Mouse (Mus musculus) MEL (cell line): ENCODE data around the gene Pigx. TPM values are rescaled to one million over a fixed set of nuclear protein-coding genes. Genes with fewer than 3 reads are reported as not detected.

Experiments used
- DNase-seq: peaks from one replicate; pipeline ENCODE4 v3.0.0; 2011; ENCODE audit warnings: low read depth, low spot score
- H3K27ac ChIP-seq: 2 replicates; pipeline ENCODE4 v1.5.1; 2012; ENCODE audit warnings: low read depth, mild to moderate bottlenecking, control low read depth, low read length, moderate library complexity; ENCODE audit not compliant: control insufficient read depth
- H3K27me3 ChIP-seq, 2 experiments: fragments of 150-350 bp in 1 of 2; sonication (generic) in 1 of 2; 2 replicates each; pipeline ENCODE4 v1.6.1; 2012; ENCODE audit warnings: low read length in 2 of 2, mild to moderate bottlenecking in 2 of 2, improper control_type of control experiment in 1 of 2, moderate library complexity in 1 of 2; ENCODE audit not compliant: insufficient read depth in 2 of 2, control insufficient read depth in 1 of 2
- H3K36me3 ChIP-seq, 2 experiments: 2 replicates each; pipeline ENCODE4 v1.6.1; 2012 to 2014; ENCODE audit warnings: low read length in 2 of 2, improper control_type of control experiment in 1 of 2, inconsistent platforms in 1 of 2, mild to moderate bottlenecking in 1 of 2; ENCODE audit not compliant: insufficient read depth in 2 of 2, control insufficient read depth in 1 of 2
- H3K4me1 ChIP-seq, 2 experiments: fragments of 150-350 bp in 1 of 2; sonication (generic) in 1 of 2; 2 replicates each; pipeline ENCODE4 v1.6.1; 2012; ENCODE audit warnings: low read length in 2 of 2, improper control_type of control experiment in 1 of 2, mild to moderate bottlenecking in 1 of 2; ENCODE audit not compliant: insufficient read depth in 2 of 2, control insufficient read depth in 1 of 2
- H3K4me3 ChIP-seq, 2 experiments: fragments of 150-350 bp in 1 of 2; sonication (generic) in 1 of 2; 2 replicates each; pipeline ENCODE4 v1.5.1; 2012; ENCODE audit warnings: low read depth in 2 of 2, low read length in 2 of 2, mild to moderate bottlenecking in 2 of 2, moderate library complexity in 2 of 2, control low read depth in 1 of 2, improper control_type of control experiment in 1 of 2; ENCODE audit not compliant: control insufficient read depth in 1 of 2, insufficient read depth in 1 of 2
- H3K79me2 ChIP-seq: 2 replicates; pipeline ENCODE4 v1.6.1; 2012; ENCODE audit warnings: mild to moderate bottlenecking, low read length, moderate library complexity; ENCODE audit not compliant: control insufficient read depth, poor library complexity, insufficient read depth
- H3K9ac ChIP-seq: 2 replicates; pipeline ENCODE4 v1.6.1; 2012; ENCODE audit warnings: low read depth, mild to moderate bottlenecking, control low read depth, low read length, moderate library complexity; ENCODE audit not compliant: control insufficient read depth, poor library complexity, severe bottlenecking
- H3K9me3 ChIP-seq: fragments of 150-350 bp; sonication (generic); replicated peaks from 2 replicates; pipeline ENCODE4 v1.6.1; 2012; ENCODE audit warnings: mild to moderate bottlenecking, low read length, improper control_type of control experiment, moderate library complexity; ENCODE audit not compliant: insufficient read depth
- BHLHE40 ChIP-seq: IDR thresholded peaks from 2 replicates; pipeline ENCODE4 v1.6.1; 2012; ENCODE audit warnings: low read depth, mild to moderate bottlenecking, inconsistent platforms, low read length, improper control_type of control experiment, borderline replicate concordance
- CHD2 ChIP-seq: IDR thresholded peaks from 2 replicates; pipeline ENCODE4 v1.6.1; 2011; ENCODE audit warnings: low read length, improper control_type of control experiment
- E2F4 ChIP-seq: IDR thresholded peaks from 2 replicates; pipeline ENCODE4 v1.6.1; 2011; ENCODE audit warnings: low read depth, low read length, improper control_type of control experiment, borderline replicate concordance
- ELF1 ChIP-seq: IDR thresholded peaks from 2 replicates; pipeline ENCODE4 v1.6.1; 2014; ENCODE audit warnings: low read depth, mild to moderate bottlenecking, inconsistent platforms, low read length, improper control_type of control experiment, moderate library complexity
- EP300 ChIP-seq, 2 experiments: IDR thresholded peaks; 2 replicates each; pipeline ENCODE4 v1.6.1; 2011; ENCODE audit warnings: improper control_type of control experiment in 2 of 2, low read length in 2 of 2, low read depth in 1 of 2, mild to moderate bottlenecking in 1 of 2
- ETS1 ChIP-seq: IDR thresholded peaks from 2 replicates; pipeline ENCODE4 v1.6.1; 2012; ENCODE audit warnings: low read depth, mild to moderate bottlenecking, inconsistent platforms, low read length, improper control_type of control experiment, moderate library complexity
- JUND ChIP-seq: IDR thresholded peaks from 2 replicates; pipeline ENCODE4 v1.6.1; 2011; ENCODE audit warnings: low read depth, mild to moderate bottlenecking, improper control_type of control experiment, low read length
- KAT2A ChIP-seq: conservative IDR thresholded peaks from 2 replicates; pipeline ENCODE4 v1.6.1; 2012; ENCODE audit warnings: low read depth, low read length, improper control_type of control experiment, inconsistent platforms
- MAFK ChIP-seq: IDR thresholded peaks from 2 replicates; pipeline ENCODE4 v1.6.1; 2011; ENCODE audit warnings: low read depth, mild to moderate bottlenecking, low read length, improper control_type of control experiment, borderline replicate concordance
- MAX ChIP-seq: IDR thresholded peaks from 2 replicates; pipeline ENCODE4 v1.6.1; 2011; ENCODE audit warnings: low read length, improper control_type of control experiment
- MAZ ChIP-seq: IDR thresholded peaks from 2 replicates; pipeline ENCODE4 v1.6.1; 2012; ENCODE audit warnings: low read depth, mild to moderate bottlenecking, inconsistent platforms, low read length, improper control_type of control experiment
- MEF2A ChIP-seq: IDR thresholded peaks from 2 replicates; pipeline ENCODE4 v1.6.1; 2014; ENCODE audit warnings: low read depth, mild to moderate bottlenecking, inconsistent platforms, low read length, improper control_type of control experiment; ENCODE audit not compliant: poor library complexity, insufficient replicate concordance, severe bottlenecking; ENCODE audit errors: extremely low read depth
- MXI1 ChIP-seq: IDR thresholded peaks from 2 replicates; pipeline ENCODE4 v1.6.1; 2011; ENCODE audit warnings: mild to moderate bottlenecking, low read depth, low read length, improper control_type of control experiment
- MYC ChIP-seq: IDR thresholded peaks from 2 replicates; pipeline ENCODE4 v1.6.1; 2011; ENCODE audit warnings: low read depth, mild to moderate bottlenecking, low read length, improper control_type of control experiment, moderate library complexity
- NELFE ChIP-seq: IDR thresholded peaks from 2 replicates; pipeline ENCODE4 v1.6.1; 2011; ENCODE audit warnings: low read depth, low read length, improper control_type of control experiment
- NRF1 ChIP-seq: IDR thresholded peaks from 2 replicates; pipeline ENCODE4 v1.6.1; 2014; ENCODE audit warnings: low read depth, mild to moderate bottlenecking, inconsistent platforms, low read length, improper control_type of control experiment, moderate library complexity; ENCODE audit not compliant: poor library complexity, insufficient read depth, severe bottlenecking
- POLR2A ChIP-seq, 2 experiments: IDR thresholded peaks; 2 replicates each; pipeline ENCODE4 v1.6.1; 2011 to 2012; ENCODE audit warnings: low read length in 2 of 2, mild to moderate bottlenecking in 2 of 2, control low read depth in 1 of 2, improper control_type of control experiment in 1 of 2, low read depth in 1 of 2, moderate library complexity in 1 of 2; ENCODE audit not compliant: control insufficient read depth in 1 of 2, insufficient read depth in 1 of 2, poor library complexity in 1 of 2
- POLR2AphosphoS2 ChIP-seq: IDR thresholded peaks from 2 replicates; pipeline ENCODE4 v1.6.1; 2011; ENCODE audit warnings: low read length, improper control_type of control experiment
- RAD21 ChIP-seq: IDR thresholded peaks from 2 replicates; pipeline ENCODE4 v1.6.1; 2011; ENCODE audit warnings: mild to moderate bottlenecking, low read depth, low read length, improper control_type of control experiment
- RCOR1 ChIP-seq: IDR thresholded peaks from 2 replicates; pipeline ENCODE4 v1.6.1; 2012; ENCODE audit warnings: low read depth, mild to moderate bottlenecking, inconsistent platforms, low read length, improper control_type of control experiment
- SIN3A ChIP-seq: IDR thresholded peaks from 2 replicates; pipeline ENCODE4 v1.6.1; 2012; ENCODE audit warnings: low read length, improper control_type of control experiment, inconsistent platforms
- SMC3 ChIP-seq: IDR thresholded peaks from 2 replicates; pipeline ENCODE4 v1.6.1; 2011; ENCODE audit warnings: low read depth, low read length, improper control_type of control experiment
- TBP ChIP-seq: IDR thresholded peaks from 2 replicates; pipeline ENCODE4 v1.8.0; 2011; ENCODE audit warnings: low read depth, low read length, improper control_type of control experiment
- TCF12 ChIP-seq: IDR thresholded peaks from 2 replicates; pipeline ENCODE4 v1.6.1; 2014; ENCODE audit warnings: low read depth, mild to moderate bottlenecking, inconsistent platforms, low read length, improper control_type of control experiment, moderate library complexity
- USF2 ChIP-seq, 2 experiments: IDR thresholded peaks; 2 replicates each; pipeline ENCODE4 v1.6.1; 2011 to 2012; ENCODE audit warnings: improper control_type of control experiment in 2 of 2, low read length in 2 of 2, borderline replicate concordance in 1 of 2, inconsistent platforms in 1 of 2, low read depth in 1 of 2, mild to moderate bottlenecking in 1 of 2; ENCODE audit not compliant: insufficient read depth in 1 of 2
- ZMIZ1 ChIP-seq: IDR thresholded peaks from 2 replicates; pipeline ENCODE4 v1.6.1; 2012; ENCODE audit warnings: low read depth, mild to moderate bottlenecking, inconsistent platforms, low read length, improper control_type of control experiment, moderate library complexity
- ZNF384 ChIP-seq: IDR thresholded peaks from 2 replicates; pipeline ENCODE4 v1.6.1; 2012; ENCODE audit warnings: low read depth, mild to moderate bottlenecking, inconsistent platforms, low read length, improper control_type of control experiment
- polyA plus RNA-seq, 2 experiments: library from polyadenylated mRNA; stranded (reverse) in 1 of 2; unstranded in 1 of 2; fragments of >175 nt in 1 of 2; fragments of >200 nt in 1 of 2; gene quantifications; 2 replicates each; pipeline versions ENCODE4 v1.2.1 to v1.2.4; 2012; ENCODE audit warnings: low replicate concordance in 2 of 2, low read depth in 1 of 2; ENCODE audit not compliant: insufficient read length in 2 of 2, insufficient read depth in 1 of 2, missing spikeins in 1 of 2
- total RNA-seq: library from RNA; depleted of rRNA; stranded (reverse); fragments of 300-350 nt; gene quantifications from 2 replicates; pipeline ENCODE4 v1.2.3, GENCODE M21; 2012

Pigx gene
- total and polyA plus RNA-seq, 3 experiments, result 22.3 to 29.5 TPM; not detected in 1

GRCm38 (mm10) chr16:32087629-32088443, 11.7 kb downstream of the Pigx start:
- H3K4me1 ChIP-seq, result no peaks in the 10 kb centered on the region
- no peak overlapping the region for H3K9ac ChIP-seq
- H3K79me2 ChIP-seq, result no peaks in the 10 kb centered on the region
- H3K9me3 ChIP-seq, result no peaks in the 10 kb centered on the region
- no peak for DNase-seq
- H3K4me3 ChIP-seq, result no peak overlapping the region
- no peak overlapping the region for H3K27ac ChIP-seq
- TF ChIP-seq TCF12, result no peak
- TF ChIP-seq MAZ, result no peak
- no peak for TF ChIP-seq MAFK
- no peak for TF ChIP-seq ZNF384
- TF ChIP-seq MEF2A, result no peak
- no peak for TF ChIP-seq BHLHE40
- TF ChIP-seq CHD2, result no peak
- no peak for TF ChIP-seq MYC
- TF ChIP-seq ZMIZ1, result no peak
- no peak for TF ChIP-seq JUND
- TF ChIP-seq RCOR1, result no peak
- no peak for TF ChIP-seq ETS1
- no peaks in the 10 kb centered on the region; a peak in 1 of 4 replicates for H3K36me3 ChIP-seq
- no peaks in the 10 kb centered on the region for H3K27me3 ChIP-seq

GRCm38 (mm10) chr16:32078991-32079511, 20.5 kb downstream of the Pigx start, which contains the start of gene Pak2:
Pak2 (minus strand) TSS chr16:32079342.
- peak; percentile 88 for DNase-seq
- peak within 1 kb of the TSS; percentile 97 for H3K9ac ChIP-seq
- no peaks in the 10 kb centered on the region for H3K9me3 ChIP-seq
- H3K4me3 ChIP-seq, result peak within 1 kb of the TSS; percentile 89 to 99
- H3K4me1 ChIP-seq, result peaks cover 9 to 11% of the 10 kb centered on the region in 2 experiments
- peak within 1 kb of the TSS; percentile 80 for H3K27ac ChIP-seq
- peaks cover 0 to 21% of the 10 kb centered on the region in 2 experiments; a peak in 2 of 4 replicates for H3K36me3 ChIP-seq
- H3K79me2 ChIP-seq, result peaks cover 41% of the 10 kb centered on the region
- H3K27me3 ChIP-seq, result no peaks in the 10 kb centered on the region
- no peak for TF ChIP-seq ZNF384
- TF ChIP-seq MAX, result 0 out of 2 replicates have a peak, but pooled peaks have one; percentile 40
- TF ChIP-seq RAD21, result no peak
- TF ChIP-seq KAT2A, result no peak; the same call in 1 of the 2 replicates
- TF ChIP-seq MYC, result peak; percentile 35; the same call in 1 of the 2 replicates
- peak; percentile 49; the same call in 1 of the 2 replicates for TF ChIP-seq TBP
- no peak for TF ChIP-seq JUND
- peak; percentile 43; the same call in 1 of the 2 replicates for TF ChIP-seq NRF1
- TF ChIP-seq BHLHE40, result no peak
- TF ChIP-seq CHD2, result no peak
- peak; percentile 80 for TF ChIP-seq POLR2AphosphoS2
- TF ChIP-seq ZMIZ1, result peak; percentile 83
- TF ChIP-seq TCF12, result peak; percentile 48; the same call in 1 of the 2 replicates
- no peak for TF ChIP-seq SMC3
- no peak for TF ChIP-seq E2F4
- TF ChIP-seq USF2 (IDR thresholded peaks at IDR 0.05; ENCODE audit: borderline replicate concordance in 1 of 2, insufficient read depth in 1 of 2, low read depth in 1 of 2, low read length in 2 of 2), result no peak
- peak; percentile 88 for TF ChIP-seq NELFE
- peak; percentile 56; the same call in 1 of the 2 replicates for TF ChIP-seq MXI1
- peak; percentile 51; the same call in 1 of the 2 replicates for TF ChIP-seq ELF1
- peak; percentile 76; the same call in 1 of the 2 replicates for TF ChIP-seq MAZ
- TF ChIP-seq EP300 (IDR thresholded peaks at IDR 0.05; ENCODE audit: low read depth in 1 of 2, low read length in 2 of 2), result no peak
- TF ChIP-seq SIN3A, result no peak; the same call in 1 of the 2 replicates
- TF ChIP-seq POLR2A (IDR thresholded peaks at IDR 0.05; ENCODE audit: control insufficient read depth in 1 of 2, insufficient read depth in 1 of 2, low read depth in 1 of 2, low read length in 2 of 2, poor library complexity in 1 of 2), result peak; percentile 82 to 86; a peak in 3 of 4 replicates
